Mouse (Mus musculus) retina, adult 2 months (tissue): ENCODE results near the gene Adgre1.
"Not testable (repeated sequence)": the region's sequence is repeated elsewhere in the genome, so short reads cannot be mapped to it uniquely, and the experiment has no call there.

Source experiments
- DNase-seq: peaks from one replicate; pipeline ENCODE4 v3.0.0-alpha.2; 2012; ENCODE audit warnings: low read depth, low spot score

The Adgre1 gene

DNA sequence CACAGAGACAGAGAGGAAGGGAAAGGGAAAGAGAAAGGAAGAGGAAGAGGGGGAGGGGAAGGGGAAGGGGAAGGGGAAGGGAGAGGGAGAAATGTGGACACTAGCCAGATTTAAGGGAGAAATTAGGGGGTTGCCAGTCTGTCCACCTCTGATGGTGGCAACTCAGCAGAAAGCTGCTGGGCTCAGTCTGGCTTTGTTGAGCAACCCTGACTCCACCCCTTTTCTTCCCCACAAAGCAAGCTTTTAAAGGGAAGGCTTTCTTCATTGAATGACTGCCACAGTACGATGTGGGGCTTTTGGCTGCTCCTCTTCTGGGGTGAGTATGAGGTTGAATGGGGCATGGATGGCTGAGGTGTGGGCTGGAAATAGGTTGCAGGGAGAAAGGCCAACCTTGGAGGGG lies at the start of gene Adgre1:
Gene Adgre1 (plus strand): TSS at position 251 of the 400 bp plus-strand sequence.
- DNase-seq = no peak

DNA sequence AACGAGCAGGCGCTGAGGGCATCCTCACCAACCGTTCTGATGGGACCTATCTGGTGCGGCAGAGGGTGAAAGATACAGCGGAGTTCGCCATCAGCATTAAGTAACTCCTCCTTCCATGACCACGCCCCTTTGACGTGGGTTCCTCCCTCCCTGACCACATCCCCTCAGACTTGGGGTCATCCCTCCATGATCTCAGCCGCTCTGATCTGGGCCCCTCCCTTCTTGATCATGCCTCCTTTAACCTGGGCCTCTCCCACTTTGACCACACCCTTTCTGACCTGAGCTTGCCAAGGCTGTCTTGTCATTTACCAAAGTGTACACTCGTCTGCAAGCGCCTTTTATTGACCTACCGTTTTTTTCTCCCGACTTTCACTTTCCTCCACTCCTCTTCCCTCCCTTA lies 46.7 kb upstream of the Adgre1 start:
- DNase-seq = no peak

- DNase-seq = no peak
These were observed 30.9 kb upstream of the Adgre1 start for GRCm38 (mm10) chr17:57327615-57328014.

DNA sequence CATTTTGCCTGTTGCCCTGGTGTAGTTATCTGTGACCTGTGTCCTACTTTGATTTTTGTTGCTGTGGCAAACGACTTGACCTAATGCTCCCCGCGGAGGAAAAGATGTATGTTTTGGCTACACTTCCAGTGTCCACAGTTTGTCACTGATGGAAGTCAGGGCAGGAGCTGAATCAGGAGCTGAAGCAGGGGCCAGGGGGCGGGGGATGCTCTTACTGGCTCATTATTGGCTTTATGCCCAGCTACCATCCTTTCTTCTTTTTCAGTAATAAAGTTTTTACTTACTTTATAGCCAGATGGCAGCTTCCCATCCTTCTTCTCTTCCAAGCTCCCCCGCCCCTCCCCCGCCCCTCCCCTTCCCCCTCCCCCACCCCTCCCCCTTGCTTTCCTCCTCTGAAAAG lies 29.5 kb upstream of the Adgre1 start:
- no peak for DNase-seq

GRCm38 (mm10) chr17:57330993-57331392 lies 27.5 kb upstream of the Adgre1 start:
- DNase-seq = no peak

DNA sequence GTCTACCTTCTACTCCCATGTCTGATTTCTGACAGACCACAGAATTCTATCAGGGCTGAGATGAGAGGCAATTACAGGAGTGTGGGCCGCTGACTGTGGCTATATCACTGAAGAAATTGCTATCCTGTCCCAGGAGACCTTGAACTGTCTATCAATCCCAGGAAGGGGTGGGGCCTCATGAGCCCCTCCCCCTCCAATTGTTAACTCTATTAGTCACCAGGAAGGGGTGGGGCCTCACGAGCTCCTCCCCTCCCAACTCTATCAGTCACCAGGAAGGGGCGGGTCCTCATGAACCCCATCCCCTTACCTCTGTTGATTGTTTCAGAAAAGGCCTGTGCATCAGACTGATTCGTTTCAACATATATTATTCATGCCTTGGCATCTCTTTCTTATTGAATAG lies 26.2 kb upstream of the Adgre1 start:
- no peak for DNase-seq

- DNase-seq = no peak
These were observed 24.3 kb upstream of the Adgre1 start for GRCm38 (mm10) chr17:57334001-57334760.

GRCm38 (mm10) chr17:57334761-57335150 lies 23.7 kb upstream of the Adgre1 start:
- peak; percentile 54 for DNase-seq

- DNase-seq = not testable (repeated sequence)
These were observed 23.3 kb upstream of the Adgre1 start for GRCm38 (mm10) chr17:57335194-57335593.

DNA sequence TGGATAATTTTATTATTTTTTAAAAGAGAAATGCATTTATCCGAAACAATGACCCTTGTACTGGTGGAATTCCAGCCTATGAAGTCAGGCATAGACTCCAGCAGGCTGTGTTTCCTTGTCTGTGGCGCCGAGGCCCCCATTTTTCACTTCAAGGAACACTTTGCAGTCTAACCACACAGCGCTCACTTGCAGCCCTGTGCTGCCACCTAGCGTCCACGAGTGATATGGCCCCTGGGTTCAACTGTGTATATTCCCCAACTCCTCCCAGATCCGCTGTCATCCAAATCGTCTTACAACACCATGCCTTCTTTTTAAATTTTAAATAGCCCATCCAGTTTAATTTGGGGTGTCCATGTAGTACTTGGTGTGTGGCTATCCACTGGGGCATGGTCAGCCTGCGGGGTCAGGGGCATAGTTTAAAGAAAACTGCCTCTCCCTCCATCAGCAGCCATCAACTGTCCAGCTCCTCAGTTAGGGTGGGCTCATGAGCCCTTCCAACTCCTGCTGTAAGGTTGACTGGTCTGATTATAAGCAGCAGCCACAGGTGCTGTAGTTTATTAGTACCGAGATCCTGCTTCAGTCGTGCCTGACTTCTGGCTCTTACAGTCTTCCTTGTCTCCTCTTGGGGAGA lies 22.7 kb upstream of the Adgre1 start:
- DNase-seq = peak; percentile 71

- DNase-seq = no peak
These were observed 20.5 kb upstream of the Adgre1 start for GRCm38 (mm10) chr17:57337996-57338395.

DNA sequence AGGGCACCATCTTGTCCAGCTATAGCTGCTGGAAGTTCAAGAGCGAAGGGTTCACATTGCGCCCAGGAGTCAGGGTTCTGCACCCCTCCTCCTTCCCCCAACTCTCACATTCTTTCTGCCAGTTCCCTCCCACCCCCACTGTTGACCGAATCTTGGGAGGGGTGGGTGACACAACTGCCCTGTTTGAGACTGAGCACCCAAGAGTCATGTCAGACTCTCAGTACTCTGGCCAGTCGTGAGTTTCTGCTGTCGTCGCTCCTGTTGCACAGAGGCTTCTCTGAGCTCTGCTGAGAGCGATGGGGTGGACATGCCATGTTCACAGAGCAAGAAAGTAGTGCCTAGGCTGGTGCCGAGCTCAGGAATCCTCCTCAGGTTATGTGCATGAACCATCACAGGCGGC lies 19.2 kb upstream of the Adgre1 start:
- DNase-seq = no peak

GRCm38 (mm10) chr17:57341568-57341967 lies 16.9 kb upstream of the Adgre1 start:
- no peak for DNase-seq

DNA sequence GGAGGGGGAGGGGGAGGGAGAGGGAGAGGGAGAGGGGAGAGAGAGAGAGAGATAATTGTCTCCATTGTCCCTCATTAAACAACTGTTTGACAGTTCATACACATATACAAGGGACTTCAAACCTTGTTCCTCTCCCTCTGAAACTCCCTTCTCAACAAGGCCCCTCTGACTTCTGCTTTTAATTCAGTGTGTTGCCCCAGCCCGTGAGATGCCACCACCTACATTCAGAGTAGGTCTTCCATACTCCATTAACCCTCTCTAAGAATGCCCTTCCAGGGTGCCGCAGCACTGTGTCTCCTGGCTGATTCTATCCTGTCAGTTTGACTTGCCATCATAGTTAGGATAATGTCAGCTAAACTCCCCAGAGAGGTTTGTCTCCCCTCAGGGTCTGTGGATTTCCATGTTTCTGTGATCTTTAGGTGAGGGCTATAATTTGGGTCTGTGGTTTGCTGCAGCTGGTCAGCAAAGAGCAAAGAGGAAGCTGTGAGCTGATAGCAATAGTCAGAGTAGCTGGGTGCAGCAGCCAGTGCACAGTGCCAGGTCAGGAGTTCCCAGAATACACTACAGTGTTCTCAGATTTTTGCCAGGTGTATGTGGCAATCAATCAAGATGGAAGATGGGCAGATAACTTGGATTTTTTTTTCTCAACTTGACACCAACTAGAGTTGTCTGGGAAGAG lies 14.3 kb upstream of the Adgre1 start:
- no peak for DNase-seq

- DNase-seq = no peak
These were observed 11.5 kb upstream of the Adgre1 start for GRCm38 (mm10) chr17:57347017-57347416.

GRCm38 (mm10) chr17:57347781-57348180 lies 10.7 kb upstream of the Adgre1 start:
- no peak for DNase-seq

DNA sequence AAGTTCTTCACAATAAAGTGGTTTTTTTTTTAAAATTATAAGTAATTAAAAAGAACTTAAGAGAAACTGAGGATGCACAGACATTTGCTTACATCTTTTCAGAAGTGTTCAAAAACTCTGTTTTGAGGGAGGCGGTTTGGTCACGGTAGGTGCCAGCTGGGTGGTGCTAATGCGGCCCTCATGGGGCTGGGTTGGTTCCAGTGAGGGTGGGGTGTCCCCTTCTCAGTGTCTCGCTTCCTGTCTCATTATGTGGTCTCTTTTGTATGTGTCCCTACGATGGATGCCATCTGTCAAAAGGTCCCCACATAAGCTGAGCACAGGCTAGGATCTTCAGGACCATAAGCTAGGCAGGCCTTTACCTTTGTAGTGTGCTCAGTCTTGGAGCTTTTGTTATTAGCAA lies 9.4 kb upstream of the Adgre1 start:
- DNase-seq = no peak

DNA sequence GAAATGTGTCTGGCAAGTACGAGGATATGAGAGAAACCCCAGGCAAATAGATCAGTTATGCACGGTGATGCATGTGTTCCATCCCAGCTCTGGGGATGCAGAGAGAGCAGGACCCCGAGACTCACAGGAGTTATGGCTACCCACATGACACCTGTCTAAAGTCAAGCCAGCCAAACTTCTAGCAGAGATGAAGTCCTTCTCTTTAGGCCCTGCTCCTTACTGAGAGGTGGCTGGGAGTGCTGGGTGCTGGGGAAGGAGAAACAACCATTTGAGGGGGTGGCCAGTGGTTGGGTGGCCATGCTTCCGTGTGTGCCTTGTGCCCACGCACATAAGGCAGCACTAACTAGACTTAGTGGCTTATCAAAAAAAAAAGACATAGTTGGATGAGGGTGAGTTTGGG lies 8.3 kb upstream of the Adgre1 start:
- DNase-seq = no peak

- no peak for DNase-seq
These were observed 7.4 kb upstream of the Adgre1 start for GRCm38 (mm10) chr17:57351107-57351506.

DNA sequence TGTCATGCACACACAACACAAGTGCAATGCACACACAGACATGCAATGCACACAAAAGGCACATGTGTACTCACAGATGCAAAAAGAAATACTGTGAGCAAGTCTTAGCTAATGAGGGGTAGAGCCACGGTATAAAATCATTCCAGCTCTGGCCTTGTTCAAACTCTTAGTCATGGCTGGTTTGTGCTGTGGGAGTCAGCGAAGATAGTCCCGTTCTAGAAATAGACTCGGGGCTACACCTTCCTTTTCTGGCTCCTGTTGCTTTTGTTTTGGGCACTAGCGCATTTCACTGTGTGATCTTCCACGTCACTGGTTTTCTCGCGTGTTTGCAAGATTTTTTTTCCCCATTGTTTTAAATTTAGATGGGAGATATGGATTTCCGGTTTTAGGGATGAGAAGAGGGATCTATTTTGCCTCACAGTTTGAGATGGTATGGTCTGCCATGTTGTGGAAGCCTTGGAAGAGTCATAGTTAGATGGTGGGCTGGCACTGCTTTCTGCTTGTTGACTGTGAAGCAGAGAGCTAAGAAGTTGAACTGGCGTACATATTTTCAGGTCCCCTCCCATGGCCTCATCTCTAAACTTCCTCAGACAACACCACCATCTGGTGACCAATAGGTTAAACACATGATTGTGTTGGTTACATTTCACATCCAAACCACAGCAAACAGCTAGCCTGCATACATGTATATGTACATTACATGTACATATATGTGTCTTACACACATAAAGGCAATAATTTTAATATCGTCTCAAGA lies 1.2 kb downstream of the Adgre1 start:
- no peak for DNase-seq
